Mouse (Mus musculus): ENCODE measurements at regions not wholly inside any gene's neighbourhood (a gene's known extent, or its start where the extent isn't known, plus 50 kb on each side); places are given as distances from the start of the nearest gene placed in this dataset.
A peak's percentile ranks its signal among the peaks of the same experiment; 100 is the strongest.

GRCm38 (mm10) chr17:27329791-27330190 lies 125.5 kb upstream of the Lemd2 start:
- H3K4me2 ChIP-seq (ENCODE audit: low read depth, low read length, severe bottlenecking), result no peak overlapping the region
- no peaks in the 10 kb centered on the region for H3K36me3 ChIP-seq (ENCODE audit: control insufficient read depth, insufficient read depth, low read length)
- no peak for ATAC-seq (replicated peaks; ENCODE audit: low FRiP score)
- no peak overlapping the region for H3K4me3 ChIP-seq (ENCODE audit: low read depth, low read length)
- H3K9me3 ChIP-seq (ENCODE audit: control insufficient read depth, low read length), result no peaks in the 10 kb centered on the region
- peaks cover 3% of the 10 kb centered on the region; the same call in 1 of the 2 replicates for H3K4me1 ChIP-seq (replicated peaks; ENCODE audit: control insufficient read depth, insufficient read depth, low read length)
- peaks cover 5% of the 10 kb centered on the region; the same call in 1 of the 2 replicates for H3K27me3 ChIP-seq (ENCODE audit: control insufficient read depth, insufficient read depth, low read length)
- H3K9ac ChIP-seq (ENCODE audit: low read length), result no peak overlapping the region
- DNase-seq (ENCODE audit: low spot score), result no peak
- WGBS, result 70% methylated on average over 6 of the region's 6 CpGs
- H3K27ac ChIP-seq (ENCODE audit: low read depth, low read length), result no peak overlapping the region

GRCm38 (mm10) chr17:27329183-27329582 lies 124.9 kb upstream of the Lemd2 start:
- no peak overlapping the region for H3K4me2 ChIP-seq (ENCODE audit: low read depth, low read length, severe bottlenecking)
- DNase-seq (ENCODE audit: low spot score), result no peak
- H3K27me3 ChIP-seq (ENCODE audit: control insufficient read depth, insufficient read depth, low read length), result peaks cover 5% of the 10 kb centered on the region; the same call in 1 of the 2 replicates
- no peaks in the 10 kb centered on the region for H3K36me3 ChIP-seq (ENCODE audit: control insufficient read depth, insufficient read depth, low read length)
- H3K4me1 ChIP-seq (replicated peaks; ENCODE audit: control insufficient read depth, insufficient read depth, low read length), result peaks cover 3% of the 10 kb centered on the region; the same call in 1 of the 2 replicates
- WGBS, result 90% methylated on average over 8 of the region's 8 CpGs
- H3K9ac ChIP-seq (ENCODE audit: low read length), result no peak overlapping the region
- no peaks in the 10 kb centered on the region for H3K9me3 ChIP-seq (ENCODE audit: control insufficient read depth, low read length)
- H3K4me3 ChIP-seq (ENCODE audit: low read depth, low read length), result no peak overlapping the region
- H3K27ac ChIP-seq (ENCODE audit: low read depth, low read length), result no peak overlapping the region
- no peak for ATAC-seq (replicated peaks; ENCODE audit: low FRiP score)

GRCm38 (mm10) chr17:27325002-27325460 lies 120.8 kb upstream of the Lemd2 start:
- Histone ChIP-seq H3K9ac (ENCODE audit: low read length) (no peak overlapping the region), H3K36me3 (ENCODE audit: control insufficient read depth, insufficient read depth, low read length) (no peaks in the 10 kb centered on the region), H3K27me3 (ENCODE audit: control insufficient read depth, insufficient read depth, low read length) (peaks cover 5% of the 10 kb centered on the region; the same call in 1 of the 2 replicates), H3K4me2 (ENCODE audit: low read depth, low read length, severe bottlenecking) (peak overlapping the region; percentile 42), H3K9me3 (ENCODE audit: control insufficient read depth, low read length) (no peaks in the 10 kb centered on the region), H3K4me1 (replicated peaks; ENCODE audit: control insufficient read depth, insufficient read depth, low read length) (peaks cover 3% of the 10 kb centered on the region; the same call in 1 of the 2 replicates), H3K27ac (ENCODE audit: low read depth, low read length) (no peak overlapping the region), H3K4me3 (ENCODE audit: low read depth, low read length) (peak overlapping the region; percentile 9; the same call in 1 of the 2 replicates)
- peak; percentile 89 for DNase-seq (ENCODE audit: low spot score)
- peak; percentile 73 for ATAC-seq (replicated peaks; ENCODE audit: low FRiP score)
- 7% methylated on average over 18 of the region's 18 CpGs for WGBS

- no peak overlapping the region for H3K4me3 ChIP-seq (ENCODE audit: low read depth, low read length)
- peaks cover 3% of the 10 kb centered on the region; the same call in 1 of the 2 replicates for H3K4me1 ChIP-seq (replicated peaks; ENCODE audit: control insufficient read depth, insufficient read depth, low read length)
- no peak overlapping the region for H3K4me2 ChIP-seq (ENCODE audit: low read depth, low read length, severe bottlenecking)
- H3K9me3 ChIP-seq (ENCODE audit: control insufficient read depth, low read length), result no peaks in the 10 kb centered on the region
- no peak overlapping the region for H3K9ac ChIP-seq (ENCODE audit: low read length)
- WGBS, result 82% methylated on average over 2 of the region's 2 CpGs
- DNase-seq (ENCODE audit: low spot score) (no peak), ATAC-seq (replicated peaks; ENCODE audit: low FRiP score) (no peak)
- peaks cover 5% of the 10 kb centered on the region; the same call in 1 of the 2 replicates for H3K27me3 ChIP-seq (ENCODE audit: control insufficient read depth, insufficient read depth, low read length)
- H3K36me3 ChIP-seq (ENCODE audit: control insufficient read depth, insufficient read depth, low read length), result no peaks in the 10 kb centered on the region
- no peak overlapping the region for H3K27ac ChIP-seq (ENCODE audit: low read depth, low read length)
Measured at GRCm38 (mm10) chr17:27323513-27323912, 119.2 kb upstream of the Lemd2 start.

GRCm38 (mm10) chr17:27322891-27323509 lies 118.7 kb upstream of the Lemd2 start:
- ATAC-seq (replicated peaks; ENCODE audit: low FRiP score) (no peak), DNase-seq (ENCODE audit: low spot score) (no peak)
- no peaks in the 10 kb centered on the region for H3K36me3 ChIP-seq (ENCODE audit: control insufficient read depth, insufficient read depth, low read length)
- H3K27me3 ChIP-seq (ENCODE audit: control insufficient read depth, insufficient read depth, low read length), result peaks cover 5% of the 10 kb centered on the region; the same call in 1 of the 2 replicates
- H3K9me3 ChIP-seq (ENCODE audit: control insufficient read depth, low read length), result no peaks in the 10 kb centered on the region
- H3K4me1 ChIP-seq (replicated peaks; ENCODE audit: control insufficient read depth, insufficient read depth, low read length), result peaks cover 3% of the 10 kb centered on the region; the same call in 1 of the 2 replicates
- H3K4me2 ChIP-seq (ENCODE audit: low read depth, low read length, severe bottlenecking), result no peak overlapping the region
- no peak overlapping the region for H3K9ac ChIP-seq (ENCODE audit: low read length)
- WGBS, result 82% methylated on average over 6 of the region's 6 CpGs
- no peak overlapping the region for H3K4me3 ChIP-seq (ENCODE audit: low read depth, low read length)
- no peak overlapping the region for H3K27ac ChIP-seq (ENCODE audit: low read depth, low read length)

GRCm38 (mm10) chr17:27318969-27319695 lies 114.9 kb upstream of the Lemd2 start:
- Histone ChIP-seq H3K9ac (ENCODE audit: low read length) (no peak overlapping the region), H3K4me3 (ENCODE audit: low read depth, low read length) (no peak overlapping the region), H3K27me3 (ENCODE audit: control insufficient read depth, insufficient read depth, low read length) (no peaks in the 10 kb centered on the region), H3K27ac (ENCODE audit: low read depth, low read length) (no peak overlapping the region), H3K9me3 (ENCODE audit: control insufficient read depth, low read length) (no peaks in the 10 kb centered on the region), H3K4me2 (ENCODE audit: low read depth, low read length, severe bottlenecking) (no peak overlapping the region), H3K36me3 (ENCODE audit: control insufficient read depth, insufficient read depth, low read length) (no peaks in the 10 kb centered on the region), H3K4me1 (replicated peaks; ENCODE audit: control insufficient read depth, insufficient read depth, low read length) (peaks cover 4% of the 10 kb centered on the region; the same call in 1 of the 2 replicates)
- 78% methylated on average over 7 of the region's 7 CpGs for WGBS
- no peak for DNase-seq (ENCODE audit: low spot score)
- no peak for ATAC-seq (replicated peaks; ENCODE audit: low FRiP score)

- no peak overlapping the region for H3K9ac ChIP-seq (ENCODE audit: low read length)
- no peak overlapping the region for H3K4me3 ChIP-seq (ENCODE audit: low read depth, low read length)
- WGBS, result 60% methylated on average over 14 of the region's 14 CpGs
- no peaks in the 10 kb centered on the region for H3K36me3 ChIP-seq (ENCODE audit: control insufficient read depth, insufficient read depth, low read length)
- no peaks in the 10 kb centered on the region for H3K9me3 ChIP-seq (ENCODE audit: control insufficient read depth, low read length)
- H3K27me3 ChIP-seq (ENCODE audit: control insufficient read depth, insufficient read depth, low read length), result no peaks in the 10 kb centered on the region
- no peak overlapping the region for H3K27ac ChIP-seq (ENCODE audit: low read depth, low read length)
- H3K4me1 ChIP-seq (replicated peaks; ENCODE audit: control insufficient read depth, insufficient read depth, low read length), result peaks cover 4% of the 10 kb centered on the region; the same call in 1 of the 2 replicates
- no peak overlapping the region for H3K4me2 ChIP-seq (ENCODE audit: low read depth, low read length, severe bottlenecking)
- ATAC-seq (replicated peaks; ENCODE audit: low FRiP score), result no peak
- no peak for DNase-seq (ENCODE audit: low spot score)
Measured at GRCm38 (mm10) chr17:27317576-27318277, 113.5 kb upstream of the Lemd2 start.

GRCm38 (mm10) chr17:27316711-27317575 lies 112.7 kb upstream of the Lemd2 start:
- ATAC-seq (replicated peaks; ENCODE audit: low FRiP score) (no peak), DNase-seq (ENCODE audit: low spot score) (no peak)
- H3K36me3 ChIP-seq (ENCODE audit: control insufficient read depth, insufficient read depth, low read length), result no peaks in the 10 kb centered on the region
- H3K4me1 ChIP-seq (replicated peaks; ENCODE audit: control insufficient read depth, insufficient read depth, low read length), result peaks cover 4% of the 10 kb centered on the region; the same call in 1 of the 2 replicates
- H3K9me3 ChIP-seq (ENCODE audit: control insufficient read depth, low read length), result no peaks in the 10 kb centered on the region
- WGBS, result 84% methylated on average over 21 of the region's 21 CpGs
- H3K4me3 ChIP-seq (ENCODE audit: low read depth, low read length), result no peak overlapping the region
- H3K27me3 ChIP-seq (ENCODE audit: control insufficient read depth, insufficient read depth, low read length), result no peaks in the 10 kb centered on the region
- H3K9ac ChIP-seq (ENCODE audit: low read length), result no peak overlapping the region
- H3K4me2 ChIP-seq (ENCODE audit: low read depth, low read length, severe bottlenecking), result no peak overlapping the region
- no peak overlapping the region for H3K27ac ChIP-seq (ENCODE audit: low read depth, low read length)

Data from forebrain, embryonic 11.5 days (tissue).